Mouse (Mus musculus) midbrain, embryonic 14.5 days (tissue): ENCODE data around the gene Defb25. TPM values are rescaled to one million over a fixed set of nuclear protein-coding genes. Genes with fewer than 3 reads are reported as not detected.

Experiments used
- ATAC-seq: fragments of 200-750 bp; cut with Nextera tagmentation; 2 replicates; pipeline ENCODE4 v1.8.0; 2017; ENCODE audit warnings: moderate number of reproducible peaks, moderate library complexity; ENCODE audit not compliant: low FRiP score, low TSS enrichment
- DNase-seq: peaks from one replicate; pipeline ENCODE4 v3.0.0-alpha.2; 2015
- H3K27ac ChIP-seq: fragments of 300-500 bp; sonication (generic); replicated peaks from 2 replicates; pipeline ENCODE4 v1.5.1; 2014; ENCODE audit warnings: mild to moderate bottlenecking, low read depth, low read length, moderate library complexity
- H3K27me3 ChIP-seq: fragments of 300-500 bp; sonication (generic); 2 replicates; pipeline ENCODE4 v1.6.1; 2014; ENCODE audit warnings: low read length, control low read depth, mixed read lengths; ENCODE audit not compliant: control insufficient read depth, insufficient read depth
- H3K36me3 ChIP-seq: fragments of 300-500 bp; sonication (generic); 2 replicates; pipeline ENCODE4 v1.6.1; 2014; ENCODE audit warnings: low read length, control low read depth; ENCODE audit not compliant: control insufficient read depth, insufficient read depth
- H3K4me1 ChIP-seq: fragments of 300-500 bp; sonication (generic); 2 replicates; pipeline ENCODE4 v1.6.1; 2014; ENCODE audit warnings: mild to moderate bottlenecking, antibody characterized with exemption, low read length, control low read depth; ENCODE audit not compliant: control insufficient read depth, insufficient read depth
- H3K4me2 ChIP-seq: fragments of 300-500 bp; sonication (generic); 2 replicates; pipeline ENCODE4 v1.6.1; 2014; ENCODE audit warnings: mild to moderate bottlenecking, low read length, moderate library complexity
- H3K4me3 ChIP-seq: fragments of 300-500 bp; sonication (generic); replicated peaks from 2 replicates; pipeline ENCODE4 v1.5.1; 2014; ENCODE audit warnings: low read depth, low read length
- H3K9ac ChIP-seq: fragments of 300-500 bp; sonication (generic); replicated peaks from 2 replicates; pipeline ENCODE4 v1.6.1; 2014; ENCODE audit warnings: mild to moderate bottlenecking, low read length, moderate library complexity
- H3K9me3 ChIP-seq: fragments of 300-500 bp; sonication (generic); 2 replicates; pipeline ENCODE4 v1.6.1; 2016; ENCODE audit warnings: low read length, control low read depth, mixed read lengths; ENCODE audit not compliant: control insufficient read depth
- WGBS: fragments of 180-500 bp; shearing (Covaris S2); extraction: QIAGEN DNeasy Blood & Tissue Kit; methylation state at CpG from one replicate; pipeline ENCODE4 v1.1.7; 2014; 5-methylcytosine and 5-hydroxymethylcytosine counted together
- polyA plus RNA-seq: library from polyadenylated mRNA; unstranded; fragments of >200 nt; fragmentation: Nextera tagmentation; extraction: Ambion mirVana; gene quantifications from 2 replicates; pipeline ENCODE4 v1.2.1, GENCODE M21; 2014

The Defb25 gene
- polyA plus RNA-seq, 1 experiment from 2014 or later: not detected

GRCm38 (mm10) chr2:152620367-152621134 is 2.3 kb downstream of the Defb25 start:
- WGBS: 83% methylated on average over 9 of the region's 9 CpGs
- Histone ChIP-seq H3K27ac (no peak overlapping the region), H3K9me3 (no peaks in the 10 kb centered on the region), H3K4me2 (no peak overlapping the region), H3K27me3 (no peaks in the 10 kb centered on the region), H3K36me3 (no peaks in the 10 kb centered on the region), H3K9ac (no peak overlapping the region), H3K4me3 (no peak overlapping the region), H3K4me1 (peaks cover 5% of the 10 kb centered on the region)
- no peak for DNase-seq
- ATAC-seq: no peak

- no peak for DNase-seq
- no peaks in the 10 kb centered on the region for H3K27me3 ChIP-seq
- 58% methylated on average over 5 of the region's 5 CpGs for WGBS
- H3K4me3 ChIP-seq: no peak overlapping the region
- no peaks in the 10 kb centered on the region for H3K4me1 ChIP-seq
- H3K27ac ChIP-seq: no peak overlapping the region
- H3K4me2 ChIP-seq: no peak overlapping the region
- H3K9ac ChIP-seq: no peak overlapping the region
- H3K9me3 ChIP-seq: no peaks in the 10 kb centered on the region
- ATAC-seq: no peak
- no peaks in the 10 kb centered on the region for H3K36me3 ChIP-seq
These were observed 5.5 kb downstream of the Defb25 start for GRCm38 (mm10) chr2:152617374-152617773.

DNA sequence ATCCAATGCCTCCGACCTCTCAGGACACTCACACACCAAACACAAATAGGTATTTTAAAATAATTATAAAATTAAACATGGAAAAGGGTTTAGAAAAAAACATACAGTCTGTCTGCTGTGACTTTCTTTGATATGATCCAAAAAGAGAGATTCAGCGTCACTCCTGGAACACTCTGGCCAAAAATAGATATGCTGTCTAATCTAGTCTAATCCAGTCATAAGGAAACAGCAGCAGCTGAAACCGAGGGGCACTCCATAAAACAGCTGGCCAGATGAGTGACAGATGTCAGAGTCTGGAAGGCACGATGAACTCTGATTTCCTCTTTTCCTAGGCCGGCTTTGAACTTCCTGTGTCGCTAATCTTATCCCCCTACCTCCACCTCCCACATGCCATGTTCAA is 6.4 kb downstream of the Defb25 start:
- no peak overlapping the region for H3K9ac ChIP-seq
- no peak overlapping the region for H3K27ac ChIP-seq
- H3K27me3 ChIP-seq: no peaks in the 10 kb centered on the region
- no peaks in the 10 kb centered on the region for H3K4me1 ChIP-seq
- WGBS: 83% methylated on average over 6 of the region's 6 CpGs
- ATAC-seq (no peak), DNase-seq (no peak)
- no peak overlapping the region for H3K4me3 ChIP-seq
- H3K4me2 ChIP-seq: no peak overlapping the region
- no peaks in the 10 kb centered on the region for H3K9me3 ChIP-seq
- H3K36me3 ChIP-seq: no peaks in the 10 kb centered on the region

GRCm38 (mm10) chr2:152615563-152615962 is 7.3 kb downstream of the Defb25 start:
- ATAC-seq: no peak; the same call in 1 of the 2 replicates
- Histone ChIP-seq H3K27me3 (no peaks in the 10 kb centered on the region), H3K9ac (no peak overlapping the region), H3K27ac (no peak overlapping the region), H3K4me1 (no peaks in the 10 kb centered on the region), H3K4me2 (no peak overlapping the region), H3K4me3 (no peak overlapping the region), H3K9me3 (no peaks in the 10 kb centered on the region), H3K36me3 (no peaks in the 10 kb centered on the region)
- peak; percentile 92 for DNase-seq
- WGBS: 14% methylated on average over 7 of the region's 7 CpGs

GRCm38 (mm10) chr2:152612193-152612592 is 10.7 kb downstream of the Defb25 start:
- 45% methylated on average over 8 of the region's 8 CpGs for WGBS
- Histone ChIP-seq H3K9me3 (no peaks in the 10 kb centered on the region), H3K36me3 (no peaks in the 10 kb centered on the region), H3K27me3 (no peaks in the 10 kb centered on the region), H3K4me1 (no peaks in the 10 kb centered on the region), H3K4me2 (no peak overlapping the region), H3K4me3 (no peak overlapping the region), H3K9ac (no peak overlapping the region), H3K27ac (no peak overlapping the region)
- DNase-seq (no peak), ATAC-seq (no peak)

DNA sequence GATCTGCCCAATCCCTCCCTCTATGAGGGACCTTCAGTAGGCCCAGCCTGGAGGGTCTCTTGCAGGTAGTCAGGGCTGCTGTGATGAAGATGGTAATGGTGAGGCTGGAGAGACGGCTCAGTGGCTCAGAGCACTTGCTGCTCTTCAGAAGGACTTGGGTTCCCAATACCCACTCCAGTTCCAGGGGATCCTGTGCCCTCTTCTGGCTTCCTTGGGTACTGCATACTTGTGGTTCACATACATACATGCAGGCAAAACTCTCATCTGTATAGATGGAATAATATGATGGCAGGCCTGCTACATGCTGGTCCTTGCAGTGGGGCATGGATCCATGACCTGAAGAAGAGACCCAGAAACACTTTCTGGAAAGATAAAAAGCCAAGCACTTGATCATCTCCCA is 14.1 kb downstream of the Defb25 start:
- WGBS: 88% methylated on average over 1 of the region's 1 CpGs
- H3K9ac ChIP-seq: no peak overlapping the region
- H3K4me2 ChIP-seq: no peak overlapping the region
- no peaks in the 10 kb centered on the region for H3K9me3 ChIP-seq
- H3K4me3 ChIP-seq: no peak overlapping the region
- H3K36me3 ChIP-seq: no peaks in the 10 kb centered on the region
- no peaks in the 10 kb centered on the region for H3K27me3 ChIP-seq
- H3K4me1 ChIP-seq: no peaks in the 10 kb centered on the region
- H3K27ac ChIP-seq: no peak overlapping the region
- DNase-seq: no peak
- ATAC-seq: no peak

GRCm38 (mm10) chr2:152607746-152608145 is 15.1 kb downstream of the Defb25 start:
- no peak overlapping the region for H3K4me3 ChIP-seq
- H3K9me3 ChIP-seq: no peaks in the 10 kb centered on the region
- H3K36me3 ChIP-seq: no peaks in the 10 kb centered on the region
- no peaks in the 10 kb centered on the region for H3K27me3 ChIP-seq
- ATAC-seq: no peak
- no peak overlapping the region for H3K4me2 ChIP-seq
- H3K27ac ChIP-seq: no peak overlapping the region
- no peak overlapping the region for H3K9ac ChIP-seq
- no peak for DNase-seq
- WGBS: 75% methylated on average over 6 of the region's 6 CpGs
- no peaks in the 10 kb centered on the region for H3K4me1 ChIP-seq

- Histone ChIP-seq H3K4me1 (no peaks in the 10 kb centered on the region), H3K27me3 (no peaks in the 10 kb centered on the region), H3K9ac (no peak within 1 kb of the TSS), H3K27ac (no peak within 1 kb of the TSS), H3K4me3 (no peak within 1 kb of the TSS), H3K4me2 (no peak within 1 kb of the TSS), H3K9me3 (no peaks in the 10 kb centered on the region), H3K36me3 (no peaks in the 10 kb centered on the region)
- DNase-seq (peak; percentile 25), ATAC-seq (no peak)
- WGBS: 88% methylated on average over 15 of the region's 15 CpGs
These were observed 18.8 kb downstream of the Defb25 start, which contains the start of gene Defb36 for GRCm38 (mm10) chr2:152604057-152604456. Defb36 (plus strand) TSS chr2:152604327.

DNA sequence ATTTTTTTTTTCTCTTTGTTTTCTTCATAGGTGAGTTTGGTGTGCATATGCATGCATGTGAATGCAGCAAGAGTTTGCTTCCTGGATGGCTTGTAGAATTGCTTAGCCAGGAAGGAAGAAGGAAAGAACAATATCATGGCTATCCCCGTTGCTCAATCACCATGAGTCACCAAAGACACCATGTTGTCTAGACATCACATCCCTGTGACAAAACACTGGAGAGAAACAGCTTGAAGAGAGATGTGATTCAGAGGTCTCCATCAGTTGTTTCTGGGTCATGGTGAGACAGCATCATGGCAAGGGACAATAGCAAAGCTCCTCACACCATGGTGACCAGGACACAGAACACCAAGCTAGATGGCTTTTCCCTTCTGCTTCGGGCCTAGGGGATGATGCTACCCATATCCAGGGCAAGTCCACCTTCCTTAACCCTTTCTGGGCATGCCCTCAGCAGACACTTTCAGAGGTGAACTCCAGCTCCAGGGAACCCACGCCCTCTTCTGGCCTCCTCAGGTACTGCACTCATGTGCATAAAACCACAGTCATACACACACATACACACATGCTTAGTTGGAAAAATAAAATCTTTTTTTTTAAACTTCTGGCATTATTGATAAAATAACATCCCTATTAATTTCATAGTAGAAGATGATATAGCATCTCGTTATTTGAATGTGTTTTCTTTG is 21.4 kb downstream of the Defb25 start:
- ATAC-seq: no peak
- Histone ChIP-seq H3K9ac (no peak overlapping the region), H3K9me3 (no peaks in the 10 kb centered on the region), H3K4me3 (no peak overlapping the region), H3K27ac (no peak overlapping the region), H3K4me2 (no peak overlapping the region), H3K27me3 (no peaks in the 10 kb centered on the region), H3K36me3 (no peaks in the 10 kb centered on the region), H3K4me1 (no peaks in the 10 kb centered on the region)
- DNase-seq: no peak
- 82% methylated on average over 4 of the region's 4 CpGs for WGBS
